In the genomic region with DNA sequence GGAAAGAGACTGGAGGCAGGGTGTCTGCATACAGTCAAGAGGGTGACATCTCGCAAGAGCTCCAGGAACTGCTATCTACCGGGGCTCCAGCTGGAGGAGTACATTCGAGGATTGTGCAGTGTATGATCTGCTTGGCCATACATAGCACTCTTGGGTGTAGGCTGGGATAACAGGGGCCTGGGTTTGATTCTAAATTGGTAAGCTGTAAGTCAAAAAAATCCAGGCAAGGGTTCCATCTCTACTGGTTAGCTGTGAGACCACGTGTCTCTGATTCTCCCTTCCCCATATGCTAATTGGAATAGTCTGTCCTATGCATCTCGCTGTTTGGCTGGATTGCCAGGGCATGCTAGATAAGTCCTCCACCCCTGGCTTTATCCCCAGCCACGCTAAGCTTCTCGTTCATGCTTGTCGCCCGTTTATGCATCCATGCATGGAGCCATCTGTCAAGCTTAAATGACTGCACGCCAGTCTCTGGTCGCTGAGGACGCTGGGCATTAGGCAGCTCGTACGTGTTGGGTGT, we compare ENCODE assay signal across 10 mouse cellular contexts. TPM values are rescaled to one million over a fixed set of nuclear protein-coding genes. Genes with fewer than 3 reads are reported as not detected.
DNase-seq lines count a peak whose midpoint lies in the region; ATAC-seq and TF ChIP-seq lines count a peak whose summit lies in the region.
"Had no signal": no experiment of that assay in that cellular context is flagged by ENCODE, and none has a peak within 500 bp of the region (broad histone marks: within the 10 kb centered on the region; RNA-seq: fewer than 3 reads in every experiment).

No protein-coding gene starts in this region.

- no peak overlapping the region for H3K4me3 ChIP-seq in kidney, embryonic 15.5 days (replicated peaks)
- peak overlapping the region; percentile 28 for H3K4me3 ChIP-seq in embryonic facial prominence, embryonic 13.5 days
- H3K4me3 ChIP-seq in hindbrain, postnatal 0 days (ENCODE audit: low read length): no peak overlapping the region
- H3K4me3 ChIP-seq in neural tube, embryonic 14.5 days (ENCODE audit: low read depth, low read length): no peak overlapping the region

- no peak for TF ChIP-seq CTCF in hindbrain, postnatal 0 days (IDR thresholded peaks at IDR 0.05; ENCODE audit: low read depth)

- peak overlapping the region; percentile 47 for H3K4me2 ChIP-seq in kidney, embryonic 15.5 days
- peak overlapping the region; percentile 53 for H3K4me2 ChIP-seq in embryonic facial prominence, embryonic 13.5 days
- 0 out of 2 replicates have a peak overlapping the region, but pooled peaks have one; percentile 14 for H3K4me2 ChIP-seq in hindbrain, postnatal 0 days (ENCODE audit: low read depth, low read length)
- H3K4me2 ChIP-seq in neural tube, embryonic 14.5 days (ENCODE audit: low read depth, low read length): peak overlapping the region; percentile 7; the same call in 1 of the 2 replicates

- ATAC-seq in kidney, embryonic 15.5 days (replicated peaks; ENCODE audit: low FRiP score): peak; percentile 24; the same call in 1 of the 2 replicates
- peak; percentile 45; the same call in 1 of the 2 replicates for ATAC-seq in embryonic facial prominence, embryonic 13.5 days (ENCODE audit: insufficient number of reproducible peaks, insufficient read depth, low FRiP score, low TSS enrichment, low read depth)
- ATAC-seq in hindbrain, postnatal 0 days: peak; percentile 84
- no peak for ATAC-seq in neural tube, embryonic 14.5 days (ENCODE audit: low read depth)
- ATAC-seq: Patski had no signal

- no peaks in the 10 kb centered on the region for H3K36me3 ChIP-seq in kidney, embryonic 15.5 days
- H3K36me3 ChIP-seq in embryonic facial prominence, embryonic 13.5 days: no peaks in the 10 kb centered on the region
- no peaks in the 10 kb centered on the region for H3K36me3 ChIP-seq in hindbrain, postnatal 0 days (ENCODE audit: insufficient read depth, low read length)
- H3K36me3 ChIP-seq in neural tube, embryonic 14.5 days (ENCODE audit: control insufficient read depth, insufficient read depth, low read length): no peaks in the 10 kb centered on the region

- no peak for DNase-seq in kidney, postnatal 10 days
- peak; percentile 87 for DNase-seq in hindbrain, postnatal 0 days (ENCODE audit: low spot score)
- no peak for DNase-seq in thymus, postnatal 25 days
- DNase-seq in right cerebral cortex, postnatal 25 days: no peak
- DNase-seq in adrenal gland, adult 8-10 months: no peak

- H3K9ac ChIP-seq in kidney, embryonic 15.5 days: no peak overlapping the region
- peak overlapping the region; percentile 55; the same call in 1 of the 2 replicates for H3K9ac ChIP-seq in embryonic facial prominence, embryonic 13.5 days
- H3K9ac ChIP-seq in hindbrain, postnatal 0 days (replicated peaks; ENCODE audit: low read length): no peak overlapping the region
- H3K9ac ChIP-seq in neural tube, embryonic 14.5 days (replicated peaks; ENCODE audit: low read depth, low read length): no peak overlapping the region

- WGBS in kidney, embryonic 15.5 days: 20% methylated on average over 14 of the region's 14 CpGs
- 18% methylated on average over 14 of the region's 14 CpGs for WGBS in embryonic facial prominence, embryonic 13.5 days
- WGBS in hindbrain, postnatal 0 days: 19% methylated on average over 14 of the region's 14 CpGs
- WGBS in neural tube, embryonic 14.5 days: 29% methylated on average over 14 of the region's 14 CpGs

- no peaks in the 10 kb centered on the region for H3K27me3 ChIP-seq in kidney, embryonic 15.5 days
- no peaks in the 10 kb centered on the region for H3K27me3 ChIP-seq in embryonic facial prominence, embryonic 13.5 days
- H3K27me3 ChIP-seq in hindbrain, postnatal 0 days (ENCODE audit: insufficient read depth, low read length): no peaks in the 10 kb centered on the region
- H3K27me3 ChIP-seq in neural tube, embryonic 14.5 days (ENCODE audit: control insufficient read depth, insufficient read depth, low read length): no peaks in the 10 kb centered on the region
- H3K27me3 ChIP-seq: Patski had no signal

- H3K4me1 ChIP-seq in kidney, embryonic 15.5 days: peaks cover 44% of the 10 kb centered on the region
- peaks cover 53% of the 10 kb centered on the region for H3K4me1 ChIP-seq in embryonic facial prominence, embryonic 13.5 days
- H3K4me1 ChIP-seq in hindbrain, postnatal 0 days (ENCODE audit: insufficient read depth, low read length): peaks cover 20% of the 10 kb centered on the region
- H3K4me1 ChIP-seq in neural tube, embryonic 14.5 days (ENCODE audit: control insufficient read depth, insufficient read depth, low read length): 0 out of 2 replicates have a peak, but pooled peaks cover 9% of the 10 kb centered on the region

- no peaks in the 10 kb centered on the region for H3K9me3 ChIP-seq in kidney, embryonic 15.5 days (replicated peaks)
- no peaks in the 10 kb centered on the region for H3K9me3 ChIP-seq in embryonic facial prominence, embryonic 13.5 days
- no peaks in the 10 kb centered on the region for H3K9me3 ChIP-seq in hindbrain, postnatal 0 days (ENCODE audit: low read length)
- no peaks in the 10 kb centered on the region for H3K9me3 ChIP-seq in neural tube, embryonic 14.5 days (ENCODE audit: control insufficient read depth, low read length)

- peak overlapping the region; percentile 89 for H3K27ac ChIP-seq in kidney, embryonic 15.5 days
- peak overlapping the region; percentile 97 for H3K27ac ChIP-seq in embryonic facial prominence, embryonic 13.5 days
- peak overlapping the region; percentile 58; the same call in 1 of the 2 replicates for H3K27ac ChIP-seq in hindbrain, postnatal 0 days
- H3K27ac ChIP-seq in neural tube, embryonic 14.5 days (ENCODE audit: low read depth, low read length): no peak overlapping the region

RNA-seq across cellular contexts. Expression of a gene that starts 20.8 kb away (rescaled TPM):
- 28.5 and 34.0 TPM in 2 replicates for polyA plus RNA-seq in kidney, embryonic 15.5 days (2015; fragmentation: Nextera tagmentation; extraction: Ambion mirVana)
- 63.0 and 67.8 TPM in 2 replicates for polyA plus RNA-seq in embryonic facial prominence, embryonic 13.5 days (2015; fragmentation: Nextera tagmentation; extraction: Ambion mirVana)
- 31.7 and 34.5 TPM in 2 replicates for total RNA-seq in hindbrain, postnatal 0 days (2014; rRNA removed)
- 6.0 and 6.5 TPM in 2 replicates for polyA plus RNA-seq in hindbrain, postnatal 0 days (2015; fragmentation: Nextera tagmentation; extraction: Ambion mirVana)
- polyA plus RNA-seq in neural tube, embryonic 14.5 days (2014; fragmentation: Nextera tagmentation; extraction: Ambion mirVana): 6.5 and 10.5 TPM in 2 replicates
- 1 to 10 TPM; 4.8 to 6.9 (median 5.7) TPM for total RNA-seq in adrenal gland, adult 8-10 months (2022)

RNA-seq across cellular contexts. Expression of a gene that starts 38.6 kb away (rescaled TPM):
- 0.49 and 0.50 TPM in 2 replicates for polyA plus RNA-seq in kidney, embryonic 15.5 days (2015; fragmentation: Nextera tagmentation; extraction: Ambion mirVana)
- polyA plus RNA-seq in embryonic facial prominence, embryonic 13.5 days (2015; fragmentation: Nextera tagmentation; extraction: Ambion mirVana): 0.45 and 0.79 TPM in 2 replicates
- total RNA-seq in hindbrain, postnatal 0 days (2014; rRNA removed): 0.65 TPM in 1 of 2 replicates, not detected in the other
- polyA plus RNA-seq in hindbrain, postnatal 0 days (2015; fragmentation: Nextera tagmentation; extraction: Ambion mirVana): 0.24 and 0.32 TPM in 2 replicates
- 0.11 and 0.12 TPM in 2 replicates for polyA plus RNA-seq in neural tube, embryonic 14.5 days (2014; fragmentation: Nextera tagmentation; extraction: Ambion mirVana)
- total RNA-seq in adrenal gland, adult 8-10 months (2022): not detected
- total RNA-seq: left cerebral cortex, postnatal 14 days had no signal

RNA-seq across cellular contexts. Expression of a gene that starts 45.7 kb away (rescaled TPM):
- polyA plus RNA-seq in kidney, embryonic 15.5 days (2015; fragmentation: Nextera tagmentation; extraction: Ambion mirVana): 8.5 and 8.7 TPM in 2 replicates
- 16.1 and 17.0 TPM in 2 replicates for polyA plus RNA-seq in embryonic facial prominence, embryonic 13.5 days (2015; fragmentation: Nextera tagmentation; extraction: Ambion mirVana)
- 2.0 TPM in 1 of 2 replicates, not detected in the other for total RNA-seq in hindbrain, postnatal 0 days (2014; rRNA removed)
- polyA plus RNA-seq in hindbrain, postnatal 0 days (2015; fragmentation: Nextera tagmentation; extraction: Ambion mirVana): 5.2 TPM in 2 replicates
- 6.6 and 6.9 TPM in 2 replicates for polyA plus RNA-seq in neural tube, embryonic 14.5 days (2014; fragmentation: Nextera tagmentation; extraction: Ambion mirVana)
- under 1 TPM in 1 of 4 experiments, not detected in 3; 0.75 TPM for total RNA-seq in adrenal gland, adult 8-10 months (2022)
- polyA plus RNA-seq: Patski had no signal
